Mouse (Mus musculus) limb, embryonic 10.5 days (tissue): ENCODE results near the gene Drc3. TPM values are rescaled to one million over a fixed set of nuclear protein-coding genes. Genes with fewer than 3 reads are reported as not detected.

ENCODE experiments used
- polyA plus RNA-seq: library from polyadenylated mRNA; unstranded; fragments of >200 nt; fragmentation: Nextera tagmentation; extraction: Ambion mirVana; gene quantifications from 2 replicates; pipeline ENCODE4 v1.2.1, GENCODE M21; 2016

Drc3 gene
- polyA plus RNA-seq, 1 experiment from 2014 or later, result 1.1 TPM

Other genes starting within 250 kb of the Drc3 start
- 34.3 and 37.3 TPM in 2 replicates for gene Rai1, start 248.3 kb upstream of the Drc3 start, polyA plus RNA-seq
- gene Srebf1, start 130.7 kb upstream of the Drc3 start, polyA plus RNA-seq, result 56.2 and 56.6 TPM in 2 replicates
- 12.6 and 18.9 TPM in 2 replicates for gene Tom1l2, start 424 bp upstream of the Drc3 start, polyA plus RNA-seq
- gene Gid4, start 63.8 kb downstream of the Drc3 start, polyA plus RNA-seq, result 25.7 and 26.1 TPM in 2 replicates
- gene Atpaf2, start 65.1 kb downstream of the Drc3 start, polyA plus RNA-seq, result 67.1 and 67.7 TPM in 2 replicates
- 151 and 153 TPM in 2 replicates for gene Drg2, start 101.3 kb downstream of the Drc3 start, polyA plus RNA-seq
- gene Myo15, start 116.0 kb downstream of the Drc3 start, polyA plus RNA-seq, result 0.10 and 0.11 TPM in 2 replicates
- gene Alkbh5, start 183.1 kb downstream of the Drc3 start, polyA plus RNA-seq, result 31.8 and 34.7 TPM in 2 replicates